Mouse (Mus musculus) midbrain, postnatal 0 days (tissue): ENCODE measurements around the gene Ssbp2. TPM values are rescaled to one million over a fixed set of nuclear protein-coding genes. Genes with fewer than 3 reads are reported as not detected.
A peak's percentile ranks its signal among the peaks of the same experiment; 100 is the strongest.

ENCODE experiments used
- ATAC-seq: fragments of 200-750 bp; cut with Nextera tagmentation; 2 replicates; pipeline ENCODE4 v1.8.0; 2017; ENCODE audit warnings: moderate number of reproducible peaks, mild to moderate bottlenecking, moderate TSS enrichment, moderate library complexity; ENCODE audit not compliant: low FRiP score
- DNase-seq: peaks from one replicate; pipeline ENCODE4 v3.0.0-alpha.2; 2015; ENCODE audit warnings: low spot score
- H3K27ac ChIP-seq: fragments of 300-500 bp; sonication (generic); 2 replicates; pipeline ENCODE4 v1.5.1; 2014; ENCODE audit warnings: low read depth, mild to moderate bottlenecking, low read length, mixed read lengths
- H3K27me3 ChIP-seq: fragments of 300-500 bp; sonication (generic); 2 replicates; pipeline ENCODE4 v1.6.1; 2014; ENCODE audit warnings: low read length, control low read depth, mixed read lengths; ENCODE audit not compliant: insufficient read depth
- H3K36me3 ChIP-seq: fragments of 300-500 bp; sonication (generic); 2 replicates; pipeline ENCODE4 v1.6.1; 2014; ENCODE audit warnings: low read length, control low read depth, mixed read lengths; ENCODE audit not compliant: insufficient read depth
- H3K4me1 ChIP-seq: fragments of 300-500 bp; sonication (generic); 2 replicates; pipeline ENCODE4 v1.6.1; 2014; ENCODE audit warnings: mild to moderate bottlenecking, control low read depth, antibody characterized with exemption, low read length, mixed read lengths; ENCODE audit not compliant: insufficient read depth
- H3K4me2 ChIP-seq: fragments of 300-500 bp; sonication (generic); 2 replicates; pipeline ENCODE4 v1.6.1; 2014; ENCODE audit warnings: low read depth, mild to moderate bottlenecking, low read length, mixed read lengths; ENCODE audit not compliant: poor library complexity, severe bottlenecking
- H3K4me3 ChIP-seq: fragments of 300-500 bp; sonication (generic); 2 replicates; pipeline ENCODE4 v1.5.1; 2014; ENCODE audit warnings: low read depth, mild to moderate bottlenecking, low read length, moderate library complexity
- H3K9ac ChIP-seq: fragments of 300-500 bp; sonication (generic); replicated peaks from 2 replicates; pipeline ENCODE4 v1.6.1; 2014; ENCODE audit warnings: mild to moderate bottlenecking, low read length, moderate library complexity, mixed read lengths; ENCODE audit not compliant: poor library complexity, severe bottlenecking
- H3K9me3 ChIP-seq: fragments of 300-500 bp; sonication (generic); 2 replicates; pipeline ENCODE4 v1.6.1; 2016; ENCODE audit warnings: low read length, control low read depth
- CTCF ChIP-seq: IDR thresholded peaks from 2 replicates; pipeline ENCODE4 v1.5.1; 2016; ENCODE audit warnings: antibody characterized with exemption, mild to moderate bottlenecking
- WGBS: fragments of 180-500 bp; shearing (Covaris S2); extraction: QIAGEN DNeasy Blood & Tissue Kit; methylation state at CpG from one replicate; pipeline ENCODE4 v1.1.7; 2014; 5-methylcytosine and 5-hydroxymethylcytosine counted together
- polyA plus RNA-seq: library from polyadenylated mRNA; unstranded; fragments of >200 nt; fragmentation: Nextera tagmentation; extraction: Ambion mirVana; gene quantifications from 2 replicates; pipeline ENCODE4 v1.2.1, GENCODE M21; 2015
- total RNA-seq: library from RNA; depleted of rRNA; stranded (reverse); fragments of >200 nt; gene quantifications from 2 replicates; pipeline ENCODE4 v1.2.3, GENCODE M21; 2014

Ssbp2 gene
- total and polyA plus RNA-seq, 2 experiments from 2014 or later = 156 to 167 TPM

- Histone ChIP-seq H3K4me2 (no peak overlapping the region), H3K36me3 (no peaks in the 10 kb centered on the region), H3K27ac (no peak overlapping the region), H3K4me1 (no peaks in the 10 kb centered on the region), H3K9me3 (no peaks in the 10 kb centered on the region), H3K4me3 (no peak overlapping the region), H3K9ac (no peak overlapping the region), H3K27me3 (no peaks in the 10 kb centered on the region)
- TF ChIP-seq CTCF = no peak
- 17% methylated on average over 2 of the region's 2 CpGs for WGBS
- DNase-seq = no peak
- no peak for ATAC-seq
Observed at GRCm38 (mm10) chr13:91588475-91588874, 128.4 kb downstream of the Ssbp2 start.

GRCm38 (mm10) chr13:91591863-91592262 is 131.8 kb downstream of the Ssbp2 start:
- H3K4me1 ChIP-seq = no peaks in the 10 kb centered on the region
- no peaks in the 10 kb centered on the region for H3K27me3 ChIP-seq
- no peaks in the 10 kb centered on the region for H3K9me3 ChIP-seq
- TF ChIP-seq CTCF = no peak
- no peak overlapping the region for H3K4me2 ChIP-seq
- no peak overlapping the region for H3K9ac ChIP-seq
- no peak for ATAC-seq
- H3K36me3 ChIP-seq = no peaks in the 10 kb centered on the region
- WGBS = 64% methylated on average over 4 of the region's 4 CpGs
- H3K27ac ChIP-seq = no peak overlapping the region
- no peak overlapping the region for H3K4me3 ChIP-seq
- DNase-seq = no peak

- Histone ChIP-seq H3K4me3 (no peak overlapping the region), H3K27me3 (no peaks in the 10 kb centered on the region), H3K4me2 (no peak overlapping the region), H3K9ac (no peak overlapping the region), H3K27ac (no peak overlapping the region), H3K4me1 (no peaks in the 10 kb centered on the region), H3K9me3 (no peaks in the 10 kb centered on the region), H3K36me3 (no peaks in the 10 kb centered on the region)
- DNase-seq = no peak
- no peak for ATAC-seq
- peak; percentile 19; the same call in 1 of the 2 replicates for TF ChIP-seq CTCF
- 86% methylated on average over 1 of the region's 1 CpGs for WGBS
Observed at GRCm38 (mm10) chr13:91595284-91595683, 135.2 kb downstream of the Ssbp2 start.

GRCm38 (mm10) chr13:91599594-91599993 is 139.5 kb downstream of the Ssbp2 start:
- Histone ChIP-seq H3K4me3 (no peak overlapping the region), H3K27ac (no peak overlapping the region), H3K9ac (no peak overlapping the region), H3K9me3 (no peaks in the 10 kb centered on the region), H3K27me3 (no peaks in the 10 kb centered on the region), H3K36me3 (0 out of 2 replicates have a peak, but pooled peaks cover 3% of the 10 kb centered on the region), H3K4me2 (no peak overlapping the region), H3K4me1 (no peaks in the 10 kb centered on the region)
- no peak for TF ChIP-seq CTCF
- 100% methylated on average over 3 of the region's 3 CpGs for WGBS
- ATAC-seq (no peak), DNase-seq (no peak)

- no peaks in the 10 kb centered on the region for H3K27me3 ChIP-seq
- 58% methylated on average over 7 of the region's 7 CpGs for WGBS
- no peak overlapping the region for H3K27ac ChIP-seq
- ATAC-seq (peak; percentile 49; the same call in 1 of the 2 replicates), DNase-seq (peak; percentile 71)
- H3K4me3 ChIP-seq = no peak overlapping the region
- TF ChIP-seq CTCF = no peak
- H3K4me2 ChIP-seq = no peak overlapping the region
- H3K4me1 ChIP-seq = no peaks in the 10 kb centered on the region
- H3K9ac ChIP-seq = no peak overlapping the region
- H3K36me3 ChIP-seq = 0 out of 2 replicates have a peak, but pooled peaks cover 3% of the 10 kb centered on the region
- H3K9me3 ChIP-seq = no peaks in the 10 kb centered on the region
Observed at GRCm38 (mm10) chr13:91605043-91605840, 145.2 kb downstream of the Ssbp2 start.

GRCm38 (mm10) chr13:91610601-91611000 is 150.5 kb downstream of the Ssbp2 start:
- no peaks in the 10 kb centered on the region for H3K27me3 ChIP-seq
- 75% methylated on average over 4 of the region's 4 CpGs for WGBS
- ATAC-seq (no peak), DNase-seq (no peak)
- no peak overlapping the region for H3K27ac ChIP-seq
- no peak overlapping the region for H3K9ac ChIP-seq
- no peaks in the 10 kb centered on the region for H3K36me3 ChIP-seq
- H3K4me3 ChIP-seq = no peak overlapping the region
- TF ChIP-seq CTCF = no peak
- no peaks in the 10 kb centered on the region for H3K4me1 ChIP-seq
- no peaks in the 10 kb centered on the region for H3K9me3 ChIP-seq
- H3K4me2 ChIP-seq = no peak overlapping the region
